Comparison of ENCODE assay signal across 8 mouse cellular contexts in the genomic region with DNA sequence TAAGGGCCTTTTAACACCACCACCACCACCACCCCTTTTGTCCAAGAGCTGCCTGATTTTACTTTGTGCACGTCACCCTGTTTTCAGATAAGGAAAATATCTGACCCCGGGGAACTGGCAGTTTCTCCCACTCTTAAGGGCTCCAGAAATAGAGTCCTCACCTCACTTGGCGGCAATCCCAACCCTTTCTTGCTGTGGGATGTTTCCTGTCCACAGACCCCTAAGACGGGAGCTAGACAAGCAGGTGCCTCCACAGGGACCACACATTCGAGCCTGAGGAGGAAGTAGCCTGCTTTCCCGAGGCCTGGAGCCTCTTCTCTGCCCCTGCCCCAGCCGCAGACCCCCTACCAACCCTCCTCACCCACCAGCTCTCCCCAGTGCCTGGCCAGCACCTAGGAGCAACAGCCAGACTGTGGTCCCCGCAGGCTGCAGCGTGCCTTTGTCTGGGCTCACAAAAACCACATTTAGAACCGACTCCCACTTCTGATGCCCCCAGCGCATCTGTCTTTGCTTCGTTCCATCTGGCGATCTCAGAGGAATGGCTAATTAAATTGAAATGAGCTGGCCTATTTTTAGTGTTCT. TPM values are rescaled to one million over a fixed set of nuclear protein-coding genes. Genes with fewer than 3 reads are reported as not detected.
DNase-seq lines count a peak whose midpoint lies in the region; ATAC-seq lines count a peak whose summit lies in the region.

No protein-coding gene starts in this region.

- 0 out of 2 replicates have a peak, but pooled peaks cover 3% of the 10 kb centered on the region for H3K27me3 ChIP-seq in forebrain, embryonic 10.5 days (ENCODE audit: poor library complexity, severe bottlenecking)
- no peaks in the 10 kb centered on the region for H3K27me3 ChIP-seq in midbrain, embryonic 10.5 days (ENCODE audit: low read depth, poor library complexity, severe bottlenecking)
- H3K27me3 ChIP-seq in liver, embryonic 12.5 days (replicated peaks): peaks cover 16% of the 10 kb centered on the region

- no peaks in the 10 kb centered on the region for H3K9me3 ChIP-seq in forebrain, embryonic 10.5 days
- no peaks in the 10 kb centered on the region for H3K9me3 ChIP-seq in midbrain, embryonic 10.5 days (replicated peaks)
- no peaks in the 10 kb centered on the region for H3K9me3 ChIP-seq in liver, embryonic 12.5 days (replicated peaks)

- DNase-seq in cerebellum, adult 9-10 months: peak; percentile 45
- DNase-seq in cerebellum, adult 8-10 months: no peak
- DNase-seq in forebrain, embryonic 10.5 days (ENCODE audit: extremely low spot score, low spot score): no peak
- DNase-seq in heart, postnatal 4 days: peak; percentile 87
- peak; percentile 20 for DNase-seq in midbrain, embryonic 10.5 days (ENCODE audit: low spot score)
- no peak for DNase-seq in kidney, postnatal 14 days
- no peak for DNase-seq in thymus, postnatal 14 days

- H3K4me1 ChIP-seq in forebrain, embryonic 10.5 days: peaks cover 26% of the 10 kb centered on the region
- H3K4me1 ChIP-seq in midbrain, embryonic 10.5 days: peaks cover 26% of the 10 kb centered on the region
- peaks cover 16% of the 10 kb centered on the region for H3K4me1 ChIP-seq in liver, embryonic 12.5 days

- H3K4me3 ChIP-seq in forebrain, embryonic 10.5 days: no peak overlapping the region
- H3K4me3 ChIP-seq in midbrain, embryonic 10.5 days: no peak overlapping the region
- H3K4me3 ChIP-seq in liver, embryonic 12.5 days: no peak overlapping the region

- no peaks in the 10 kb centered on the region for H3K36me3 ChIP-seq in forebrain, embryonic 10.5 days (replicated peaks)
- H3K36me3 ChIP-seq in midbrain, embryonic 10.5 days: no peaks in the 10 kb centered on the region
- no peaks in the 10 kb centered on the region for H3K36me3 ChIP-seq in liver, embryonic 12.5 days

- H3K9ac ChIP-seq in liver, embryonic 12.5 days: no peak overlapping the region

- no peak overlapping the region for H3K4me2 ChIP-seq in liver, embryonic 12.5 days

- no peak for ATAC-seq in liver, embryonic 12.5 days

- H3K27ac ChIP-seq in forebrain, embryonic 10.5 days: peak overlapping the region; percentile 78
- peak overlapping the region; percentile 73 for H3K27ac ChIP-seq in midbrain, embryonic 10.5 days (replicated peaks)
- H3K27ac ChIP-seq in liver, embryonic 12.5 days: no peak overlapping the region

- 67% methylated on average over 13 of the region's 13 CpGs for whole genome bisulfite sequencing in forebrain, embryonic 10.5 days
- 76% methylated on average over 13 of the region's 13 CpGs for WGBS in midbrain, embryonic 10.5 days
- WGBS in liver, embryonic 12.5 days (ENCODE audit: insufficient replicate concordance): 39% methylated on average over 13 of the region's 13 CpGs

RNA-seq across cellular contexts. Expression of gene Mapkapk2, which starts 18.9 kb away (rescaled TPM):
- 41.1 and 41.3 TPM in 2 replicates for polyA plus RNA-seq in forebrain, embryonic 10.5 days (2016; fragmentation: Nextera tagmentation; extraction: Ambion mirVana)
- 100 to 1,000 TPM; 206 to 226 TPM for total RNA-seq in heart, postnatal 4 days (2021)
- 50.9 and 55.7 TPM in 2 replicates for polyA plus RNA-seq in midbrain, embryonic 10.5 days (2016; fragmentation: Nextera tagmentation; extraction: Ambion mirVana)
- 25.7 and 27.0 TPM in 2 replicates for polyA plus RNA-seq in liver, embryonic 12.5 days (2016; fragmentation: Nextera tagmentation; extraction: Ambion mirVana)

RNA-seq across cellular contexts. Expression of gene Dyrk3, which starts 21.6 kb away (rescaled TPM):
- 13.3 and 15.5 TPM in 2 replicates for polyA plus RNA-seq in forebrain, embryonic 10.5 days (2016; fragmentation: Nextera tagmentation; extraction: Ambion mirVana)
- 1 to 10 TPM; 1.2 to 1.7 TPM for total RNA-seq in heart, postnatal 4 days (2021)
- 15.4 and 18.1 TPM in 2 replicates for polyA plus RNA-seq in midbrain, embryonic 10.5 days (2016; fragmentation: Nextera tagmentation; extraction: Ambion mirVana)
- 17.6 and 17.7 TPM in 2 replicates for polyA plus RNA-seq in liver, embryonic 12.5 days (2016; fragmentation: Nextera tagmentation; extraction: Ambion mirVana)

RNA-seq across cellular contexts. Expression of gene Eif2d, which starts 36.5 kb away (rescaled TPM):
- polyA plus RNA-seq in forebrain, embryonic 10.5 days (2016; fragmentation: Nextera tagmentation; extraction: Ambion mirVana): 66.9 and 70.2 TPM in 2 replicates
- 10 to 100 TPM; 36.7 to 37.1 TPM for total RNA-seq in heart, postnatal 4 days (2021)
- polyA plus RNA-seq in midbrain, embryonic 10.5 days (2016; fragmentation: Nextera tagmentation; extraction: Ambion mirVana): 60.5 and 62.6 TPM in 2 replicates
- polyA plus RNA-seq in liver, embryonic 12.5 days (2016; fragmentation: Nextera tagmentation; extraction: Ambion mirVana): 42.2 and 42.6 TPM in 2 replicates

Comparison
In these comparisons a context has a peak if more than half of its experiments do, and no peak if none do; other contexts are left out.
1. DNase-seq: peak in cerebellum, adult 9-10 months (single experiment), heart, postnatal 4 days (single experiment) and midbrain, embryonic 10.5 days (single experiment); none in cerebellum, adult 8-10 months (single experiment), forebrain, embryonic 10.5 days (single experiment), kidney, postnatal 14 days (single experiment) and thymus, postnatal 14 days (single experiment).